Mouse (Mus musculus): ENCODE measurements around the gene Ftcd.

Ftcd gene

DNA sequence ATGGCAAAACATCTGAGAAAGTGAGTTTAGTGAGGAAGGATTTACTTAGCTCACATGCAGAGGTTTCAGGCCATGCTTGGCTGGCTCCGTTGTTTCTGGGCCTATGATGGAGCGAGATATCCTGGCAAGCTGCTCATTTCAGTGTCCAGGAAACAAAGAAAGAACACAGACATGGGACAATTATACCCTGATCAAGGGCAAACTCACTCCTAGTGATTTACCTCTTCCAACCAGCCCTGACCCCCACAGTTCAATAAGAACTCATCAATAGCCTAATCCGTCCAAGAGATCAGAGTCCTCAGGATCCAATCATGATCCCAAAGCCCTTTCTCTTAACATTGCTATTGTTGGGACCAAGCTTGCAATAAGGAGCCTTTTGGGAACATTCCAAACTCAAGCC lies 3.3 kb upstream of the Ftcd start:
- TF ChIP-seq GATA4 (IDR thresholded peaks at IDR 0.05; ENCODE audit: insufficient replicate concordance, low read length) = no peak

DNA sequence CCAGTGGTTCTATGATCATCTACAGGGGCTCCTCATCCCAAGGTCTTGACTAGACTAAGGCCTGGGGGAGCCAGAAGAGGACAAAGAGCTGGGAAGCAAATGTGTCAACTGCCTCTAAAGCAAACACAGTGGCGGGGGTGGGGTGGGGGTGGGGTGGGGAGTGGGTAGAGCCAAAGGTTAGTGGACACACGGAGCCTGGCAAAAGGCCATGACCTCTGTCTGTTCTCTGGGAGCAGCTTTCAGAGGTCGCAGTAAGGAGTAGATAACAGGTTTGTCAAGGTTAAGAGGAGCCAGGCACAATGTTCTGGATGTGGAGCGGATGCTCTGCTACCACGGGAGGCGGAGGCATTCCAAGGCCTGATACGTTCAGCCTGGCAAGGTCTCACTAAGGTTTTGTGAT lies 1.5 kb downstream of the Ftcd start:
- TF ChIP-seq GATA4 (IDR thresholded peaks at IDR 0.05; ENCODE audit: insufficient replicate concordance, low read length) = peak; percentile 68; the same call in 1 of the 2 replicates

- TF ChIP-seq GATA4 (IDR thresholded peaks at IDR 0.05; ENCODE audit: insufficient replicate concordance, low read length) = no peak
Observed at GRCm38 (mm10) chr10:76584138-76584537, 8.7 kb downstream of the Ftcd start.

DNA sequence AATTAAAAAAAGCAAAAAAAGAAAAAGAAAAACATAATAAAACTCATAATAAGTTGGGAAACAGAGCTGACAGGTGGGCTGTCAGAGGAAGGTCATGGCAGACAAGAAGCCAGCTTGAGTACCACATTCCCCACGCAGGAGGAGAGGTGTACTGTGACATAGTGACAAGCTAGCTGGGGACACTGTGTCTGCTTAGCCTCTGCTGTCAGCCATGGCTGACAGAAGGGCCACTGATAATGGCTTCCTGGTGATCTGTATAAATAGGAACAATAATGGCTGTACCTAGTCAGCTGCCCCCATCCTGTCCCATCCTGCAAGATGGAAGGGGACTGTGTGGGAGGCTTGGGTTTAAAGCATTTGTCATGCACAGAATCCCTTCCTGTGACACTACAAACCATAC lies 10.7 kb downstream of the Ftcd start:
- TF ChIP-seq GATA4 (IDR thresholded peaks at IDR 0.05; ENCODE audit: insufficient replicate concordance, low read length) = no peak

DNA sequence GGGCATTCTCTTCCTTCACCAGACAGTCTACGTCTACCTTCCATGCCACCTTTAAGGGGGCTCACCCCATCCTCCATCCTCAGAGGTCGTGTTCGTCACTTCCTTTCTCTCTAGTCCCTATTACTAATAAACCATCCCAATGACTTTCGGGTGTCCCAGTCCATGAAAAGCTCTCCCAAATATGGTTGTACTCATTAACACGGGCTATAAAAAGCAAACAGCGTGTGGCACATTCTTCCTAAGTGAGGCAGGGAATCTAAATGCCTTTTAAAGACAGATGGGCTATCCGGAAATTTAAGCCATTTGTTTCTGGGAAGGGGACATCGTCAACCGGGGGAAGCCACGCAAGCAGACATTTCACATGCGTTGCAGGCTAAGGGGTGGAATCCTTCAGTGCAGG lies 14.7 kb downstream of the Ftcd start:
- no peak for TF ChIP-seq GATA4 (IDR thresholded peaks at IDR 0.05; ENCODE audit: insufficient replicate concordance, low read length)

- no peak for TF ChIP-seq GATA4 (IDR thresholded peaks at IDR 0.05; ENCODE audit: insufficient replicate concordance, low read length)
Observed at GRCm38 (mm10) chr10:76596338-76596737, 20.9 kb downstream of the Ftcd start.

GRCm38 (mm10) chr10:76602690-76603089 lies 27.2 kb downstream of the Ftcd start:
- TF ChIP-seq GATA4 (IDR thresholded peaks at IDR 0.05; ENCODE audit: insufficient replicate concordance, low read length) = no peak

DNA sequence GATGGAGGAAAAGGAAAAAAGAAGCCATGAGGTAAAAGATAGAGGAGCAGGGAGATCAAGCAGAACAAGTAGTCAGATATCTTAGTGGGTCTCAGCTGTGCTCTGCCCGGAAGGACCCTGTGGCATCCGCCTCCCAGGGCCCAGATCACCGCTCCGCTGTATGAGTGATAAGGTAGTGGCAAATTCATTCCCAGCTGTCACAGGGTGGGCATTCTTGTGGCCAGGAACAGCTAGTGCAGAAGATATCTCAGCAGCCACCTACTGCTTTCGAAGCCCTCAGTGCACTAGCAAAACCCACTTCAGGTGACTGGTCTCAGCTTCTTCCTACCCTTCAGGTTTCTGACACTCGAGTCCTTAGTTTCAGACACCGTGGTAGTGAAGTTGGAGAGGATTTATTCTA lies 37.0 kb downstream of the Ftcd start:
- TF ChIP-seq GATA4 (IDR thresholded peaks at IDR 0.05; ENCODE audit: insufficient replicate concordance, low read length) = no peak

DNA sequence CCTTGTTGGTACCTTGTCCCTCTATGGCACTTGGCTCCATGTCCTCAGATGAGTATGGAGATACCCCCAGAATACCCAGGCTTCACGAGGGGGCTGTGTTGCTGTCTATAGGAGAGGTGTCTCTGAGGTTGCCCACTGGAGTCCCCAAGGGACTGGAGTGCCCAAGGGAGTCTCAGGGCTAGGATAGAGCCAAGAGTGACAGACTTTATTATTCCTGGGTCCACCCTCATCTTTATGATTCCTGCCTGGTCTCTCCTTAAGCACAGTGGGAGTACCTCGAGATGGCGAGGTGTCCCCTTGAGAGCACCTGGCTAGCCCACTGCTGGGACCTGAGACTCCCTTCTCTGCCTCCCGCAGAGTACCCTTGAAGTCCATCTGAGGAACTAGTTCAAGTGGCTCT lies 47.0 kb downstream of the Ftcd start:
- no peak for TF ChIP-seq GATA4 (IDR thresholded peaks at IDR 0.05; ENCODE audit: insufficient replicate concordance, low read length)

DNA sequence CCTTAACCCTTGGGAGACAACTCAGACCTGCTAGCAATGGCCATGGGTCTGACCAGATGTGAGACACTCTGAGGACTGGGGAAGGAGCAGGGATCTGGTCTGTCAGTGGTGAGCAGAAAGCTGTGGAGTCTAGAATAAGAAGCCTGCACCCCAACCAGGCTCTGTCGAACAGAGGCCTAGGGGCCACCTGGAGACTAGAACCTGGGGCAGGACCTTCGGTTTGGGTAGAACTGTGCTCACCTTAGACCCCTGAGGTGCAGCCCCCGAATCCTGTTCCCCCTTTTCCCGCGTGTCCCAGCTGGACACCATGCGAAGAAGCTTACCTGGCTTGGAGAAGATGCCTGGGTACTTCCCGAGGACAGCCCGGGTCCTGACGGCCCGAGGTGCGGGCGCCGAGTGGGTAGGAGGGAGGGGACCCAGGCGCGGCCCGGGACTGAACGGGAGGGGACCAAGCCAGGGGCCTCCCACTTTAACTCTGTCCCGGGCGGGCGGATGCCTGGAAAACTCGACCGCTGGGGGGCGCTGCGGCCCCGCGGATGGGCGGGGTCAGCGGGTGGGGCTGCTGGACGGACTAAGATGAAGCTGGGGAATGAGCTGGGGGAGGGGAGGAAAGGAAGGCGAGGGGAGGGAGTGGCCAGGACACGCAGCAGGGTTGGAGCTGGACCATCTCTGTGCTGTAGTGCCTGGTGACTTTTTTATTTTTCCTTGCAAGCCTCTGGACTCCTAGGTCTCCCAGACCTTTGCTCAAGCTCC lies 47.7 kb downstream of the Ftcd start, which contains the start of gene Col6a2:
Col6a2 (minus strand) TSS at position 703 of the 753 bp plus-strand sequence.
- TF ChIP-seq GATA4 (IDR thresholded peaks at IDR 0.05; ENCODE audit: insufficient replicate concordance, low read length) = no peak

DNA sequence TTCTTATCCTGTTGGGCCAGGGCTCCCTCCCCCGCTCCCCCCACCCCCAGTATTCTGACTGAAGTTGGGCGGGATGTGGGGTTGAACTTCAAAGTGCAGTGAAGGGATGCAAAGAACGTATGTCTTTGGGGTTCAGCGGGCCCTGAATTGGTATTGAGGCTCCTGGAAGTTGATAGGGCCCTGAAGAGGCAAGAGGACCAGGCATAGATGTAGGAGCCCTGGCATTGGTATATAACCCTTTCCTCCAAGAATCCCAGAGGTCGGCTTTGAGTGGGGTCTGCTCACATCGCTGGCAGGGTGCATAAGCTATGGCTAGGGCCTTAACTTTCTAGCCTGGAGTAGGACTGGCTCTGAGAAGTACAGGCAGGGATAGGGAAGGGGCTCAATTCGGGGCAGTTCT lies 48.3 kb downstream of the Ftcd start:
- TF ChIP-seq GATA4 (IDR thresholded peaks at IDR 0.05; ENCODE audit: insufficient replicate concordance, low read length) = no peak

- TF ChIP-seq GATA4 (IDR thresholded peaks at IDR 0.05; ENCODE audit: insufficient replicate concordance, low read length) = no peak
Observed at GRCm38 (mm10) chr10:76624903-76625302, 49.5 kb downstream of the Ftcd start.

GRCm38 (mm10) chr10:76627714-76628113 lies 52.3 kb downstream of the Ftcd start:
- no peak for TF ChIP-seq GATA4 (IDR thresholded peaks at IDR 0.05; ENCODE audit: insufficient replicate concordance, low read length)

GRCm38 (mm10) chr10:76630657-76631056 lies 55.2 kb downstream of the Ftcd start:
- TF ChIP-seq GATA4 (IDR thresholded peaks at IDR 0.05; ENCODE audit: insufficient replicate concordance, low read length) = no peak

GRCm38 (mm10) chr10:76632630-76633029 lies 57.2 kb downstream of the Ftcd start:
- no peak for TF ChIP-seq GATA4 (IDR thresholded peaks at IDR 0.05; ENCODE audit: insufficient replicate concordance, low read length)

DNA sequence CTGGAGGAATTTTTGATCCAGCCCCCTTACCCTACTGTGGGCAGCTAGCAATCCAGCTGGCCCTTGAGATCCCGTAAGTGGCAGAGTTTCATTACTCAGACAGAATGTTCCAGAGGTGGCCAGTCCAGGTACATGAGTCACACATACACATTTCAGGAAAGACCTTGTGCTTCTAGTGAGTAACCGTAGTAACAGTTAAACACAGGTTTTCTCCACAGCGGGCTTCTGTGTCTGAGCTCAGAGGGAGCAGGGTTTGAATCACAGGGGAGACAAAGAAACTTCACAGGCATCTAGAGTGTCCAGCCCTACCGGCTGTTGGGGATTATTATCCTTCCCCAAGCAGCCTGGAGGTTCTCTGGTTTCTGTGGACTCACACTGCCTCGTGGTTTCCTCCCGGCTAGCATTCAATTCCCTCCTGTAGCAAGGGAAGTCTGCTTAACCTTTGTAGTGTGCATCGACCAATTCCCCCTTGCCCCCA lies 58.7 kb downstream of the Ftcd start:
- TF ChIP-seq GATA4 (IDR thresholded peaks at IDR 0.05; ENCODE audit: insufficient replicate concordance, low read length) = no peak

DNA sequence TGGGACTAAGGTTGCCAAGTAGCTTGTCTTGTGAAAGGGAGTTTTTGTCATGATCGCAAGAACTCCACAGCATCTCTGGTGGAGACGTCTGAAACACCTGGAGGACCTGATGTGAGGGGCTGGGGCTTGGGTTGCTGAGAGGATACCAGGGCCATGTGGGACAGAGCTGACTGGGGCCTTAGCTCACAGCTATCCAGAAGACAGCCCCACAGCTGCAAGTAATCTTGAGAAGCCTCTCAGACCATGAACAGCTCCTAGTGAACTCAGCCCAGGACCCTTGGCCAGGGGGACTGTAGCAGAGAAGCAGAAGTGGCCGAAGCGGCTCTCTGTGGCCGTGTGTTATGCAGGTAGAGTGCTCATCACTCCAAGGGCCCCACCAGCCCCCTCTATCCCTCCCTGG lies 59.1 kb downstream of the Ftcd start:
- TF ChIP-seq GATA4 (IDR thresholded peaks at IDR 0.05; ENCODE audit: insufficient replicate concordance, low read length) = no peak

Data from liver, adult (tissue).